Mouse (Mus musculus) cerebellum, adult 2 months (tissue): ENCODE results near the gene Ptprb. TPM values are rescaled to one million over a fixed set of nuclear protein-coding genes. Genes with fewer than 3 reads are reported as not detected.

Experiments
- DNase-seq, 2 experiments: peaks; one replicate each; pipeline ENCODE4 v3.0.0; 2021
- H3K27ac ChIP-seq: fragments of 200-500 bp; 2 replicates; pipeline ENCODE4 v1.5.1; 2012; ENCODE audit warnings: low read length, control low read depth, inconsistent platforms; ENCODE audit not compliant: insufficient read depth
- H3K27me3 ChIP-seq: fragments of 200-500 bp; 2 replicates; pipeline ENCODE4 v1.6.1; 2012; ENCODE audit warnings: inconsistent platforms, mild to moderate bottlenecking, low read length, moderate library complexity; ENCODE audit not compliant: control insufficient read depth, insufficient read depth
- H3K4me1 ChIP-seq: fragments of 200-500 bp; 2 replicates; pipeline ENCODE4 v1.6.1; 2011; ENCODE audit warnings: low read length; ENCODE audit not compliant: control insufficient read depth, insufficient read depth
- H3K4me3 ChIP-seq: fragments of 200-500 bp; replicated peaks from 2 replicates; pipeline ENCODE3; 2011; ENCODE audit warnings: mild to moderate bottlenecking, low read depth, low read length, control low read depth; ENCODE audit not compliant: insufficient read depth
- CTCF ChIP-seq: fragments of 200-500 bp; IDR thresholded peaks from 2 replicates; pipeline ENCODE4 v1.5.1; 2011; ENCODE audit warnings: low read depth, mild to moderate bottlenecking, control low read depth, low read length, moderate library complexity, borderline replicate concordance; ENCODE audit not compliant: insufficient read depth
- POLR2A ChIP-seq: fragments of 200-500 bp; IDR thresholded peaks from 2 replicates; pipeline ENCODE4 v1.6.1; 2011; ENCODE audit warnings: low read length, control low read depth, borderline replicate concordance; ENCODE audit not compliant: insufficient read depth
- WGBS: fragments of 180-500 bp; shearing (Covaris S2); methylation state at CpG from one replicate; pipeline ENCODE4 v1.1.7; 2018; 5-methylcytosine and 5-hydroxymethylcytosine counted together
- polyA plus RNA-seq: library from polyadenylated mRNA; depleted of rRNA; stranded (reverse); fragments of >200 nt; gene quantifications from 2 replicates; pipeline ENCODE4 v1.2.3, GENCODE M21; 2012

The Ptprb gene
- polyA plus RNA-seq, 1 experiment = 8.4 TPM

- no peaks in the 10 kb centered on the region; the same call in 1 of the 2 replicates for H3K27me3 ChIP-seq
- 38% methylated on average over 7 of the region's 7 CpGs for WGBS
- no peak for TF ChIP-seq CTCF
- TF ChIP-seq POLR2A = no peak
- DNase-seq = no peak
- no peak overlapping the region for H3K4me3 ChIP-seq
- no peaks in the 10 kb centered on the region for H3K4me1 ChIP-seq
- H3K27ac ChIP-seq = no peak overlapping the region
These were observed 25.5 kb downstream of the Ptprb start for GRCm38 (mm10) chr10:116300824-116301223.

- peak; percentile 8 to 19 for DNase-seq
- H3K4me3 ChIP-seq = peak overlapping the region; percentile 41
- H3K27me3 ChIP-seq = no peaks in the 10 kb centered on the region; the same call in 1 of the 2 replicates
- no peak overlapping the region for H3K27ac ChIP-seq
- no peak for TF ChIP-seq CTCF
- TF ChIP-seq POLR2A = no peak
- no peaks in the 10 kb centered on the region for H3K4me1 ChIP-seq
- 2% methylated on average over 36 of the region's 36 CpGs for WGBS
These were observed 25.9 kb downstream of the Ptprb start for GRCm38 (mm10) chr10:116301258-116301657.

GRCm38 (mm10) chr10:116304355-116304754 lies 29.0 kb downstream of the Ptprb start:
- Histone ChIP-seq H3K4me1 (no peaks in the 10 kb centered on the region), H3K27me3 (no peaks in the 10 kb centered on the region; the same call in 1 of the 2 replicates), H3K4me3 (no peak overlapping the region), H3K27ac (no peak overlapping the region)
- no peak for DNase-seq
- WGBS = 91% methylated on average over 4 of the region's 4 CpGs
- TF ChIP-seq POLR2A (no peak), CTCF (no peak)

- Histone ChIP-seq H3K27ac (no peak overlapping the region), H3K4me1 (no peaks in the 10 kb centered on the region), H3K27me3 (no peaks in the 10 kb centered on the region), H3K4me3 (no peak overlapping the region)
- WGBS = 53% methylated on average over 2 of the region's 2 CpGs
- TF ChIP-seq CTCF (no peak), POLR2A (no peak)
- DNase-seq = no peak
These were observed 34.1 kb downstream of the Ptprb start for GRCm38 (mm10) chr10:116309460-116309859.

- no peak for TF ChIP-seq POLR2A
- TF ChIP-seq CTCF = no peak
- H3K27ac ChIP-seq = no peak overlapping the region
- H3K27me3 ChIP-seq = no peaks in the 10 kb centered on the region
- 80% methylated on average over 11 of the region's 11 CpGs for WGBS
- H3K4me3 ChIP-seq = no peak overlapping the region
- no peak for DNase-seq
- H3K4me1 ChIP-seq = no peaks in the 10 kb centered on the region
These were observed 35.3 kb downstream of the Ptprb start for GRCm38 (mm10) chr10:116310516-116311210.

- TF ChIP-seq POLR2A (no peak), CTCF (peak; percentile 67; the same call in 1 of the 2 replicates)
- Histone ChIP-seq H3K27ac (no peak overlapping the region), H3K27me3 (no peaks in the 10 kb centered on the region), H3K4me3 (no peak overlapping the region), H3K4me1 (no peaks in the 10 kb centered on the region)
- 18% methylated on average over 12 of the region's 12 CpGs for WGBS
- peak; percentile 64 to 71 for DNase-seq
These were observed 43.9 kb downstream of the Ptprb start for GRCm38 (mm10) chr10:116319246-116319645.

GRCm38 (mm10) chr10:116329086-116329485 lies 53.8 kb downstream of the Ptprb start:
- WGBS = 33% methylated on average over 5 of the region's 5 CpGs
- Histone ChIP-seq H3K27me3 (no peaks in the 10 kb centered on the region), H3K4me1 (peaks cover 3% of the 10 kb centered on the region; the same call in 1 of the 2 replicates), H3K27ac (no peak overlapping the region), H3K4me3 (no peak overlapping the region)
- TF ChIP-seq CTCF (no peak), POLR2A (no peak)
- DNase-seq = no peak

- TF ChIP-seq CTCF (peak; percentile 90), POLR2A (no peak)
- DNase-seq = peak; percentile 81
- H3K4me1 ChIP-seq = peaks cover 3% of the 10 kb centered on the region; the same call in 1 of the 2 replicates
- no peak overlapping the region for H3K27ac ChIP-seq
- WGBS = 6% methylated on average over 5 of the region's 5 CpGs
- peak overlapping the region; percentile 32 for H3K4me3 ChIP-seq
- H3K27me3 ChIP-seq = no peaks in the 10 kb centered on the region
These were observed 55.1 kb downstream of the Ptprb start for GRCm38 (mm10) chr10:116330458-116330857.
